Mouse (Mus musculus) liver, embryonic 13.5 days (tissue): ENCODE measurements around the gene Tdrd1. TPM values are rescaled to one million over a fixed set of nuclear protein-coding genes. Genes with fewer than 3 reads are reported as not detected.

ENCODE experiments used
- ATAC-seq: fragments of 200-750 bp; cut with Nextera tagmentation; 2 replicates; pipeline ENCODE4 v1.8.0; 2017; ENCODE audit warnings: low read depth, mild to moderate bottlenecking, moderate number of reproducible peaks, moderate library complexity
- DNase-seq: peaks from one replicate; pipeline ENCODE4 v3.0.0; 2022
- H3K27ac ChIP-seq: fragments of 300-500 bp; sonication (generic); 2 replicates; pipeline ENCODE4 v1.5.1; 2015; ENCODE audit warnings: moderate library complexity, mild to moderate bottlenecking, inconsistent platforms
- H3K27me3 ChIP-seq: fragments of 300-500 bp; sonication (generic); 2 replicates; pipeline ENCODE4 v1.6.1; 2015; ENCODE audit warnings: mild to moderate bottlenecking, inconsistent platforms
- H3K36me3 ChIP-seq: fragments of 300-500 bp; sonication (generic); 2 replicates; pipeline ENCODE4 v1.6.1; 2015; ENCODE audit warnings: mild to moderate bottlenecking, inconsistent platforms
- H3K4me1 ChIP-seq: fragments of 300-500 bp; sonication (generic); replicated peaks from 2 replicates; pipeline ENCODE4 v1.6.1; 2015; ENCODE audit warnings: inconsistent platforms
- H3K4me2 ChIP-seq: fragments of 300-500 bp; sonication (generic); 2 replicates; pipeline ENCODE4 v1.6.1; 2015; ENCODE audit warnings: inconsistent platforms, mild to moderate bottlenecking, moderate library complexity
- H3K4me3 ChIP-seq: fragments of 300-500 bp; sonication (generic); replicated peaks from 2 replicates; pipeline ENCODE4 v1.5.1; 2015; ENCODE audit warnings: mild to moderate bottlenecking, inconsistent platforms
- H3K9ac ChIP-seq: fragments of 300-500 bp; sonication (generic); 2 replicates; pipeline ENCODE4 v1.6.1; 2015; ENCODE audit warnings: mild to moderate bottlenecking, inconsistent platforms
- H3K9me3 ChIP-seq: fragments of 300-500 bp; sonication (generic); replicated peaks from 2 replicates; pipeline ENCODE4 v1.6.1; 2016; ENCODE audit warnings: inconsistent platforms
- WGBS: fragments of 180-500 bp; shearing (Covaris S2); methylation state at CpG from one replicate; pipeline ENCODE4 v1.1.7; 2015; ENCODE audit not compliant: insufficient replicate concordance; 5-methylcytosine and 5-hydroxymethylcytosine counted together
- polyA plus RNA-seq: library from polyadenylated mRNA; unstranded; fragments of >200 nt; fragmentation: Nextera tagmentation; extraction: Ambion mirVana; gene quantifications from 2 replicates; pipeline ENCODE4 v1.2.1, GENCODE M21; 2015

The Tdrd1 gene
- polyA plus RNA-seq, 1 experiment from 2014 or later = 0.09 TPM

- Histone ChIP-seq H3K4me2 (no peak overlapping the region), H3K4me3 (no peak overlapping the region), H3K36me3 (no peaks in the 10 kb centered on the region), H3K27me3 (0 out of 2 replicates have a peak, but pooled peaks cover under 1% of the 10 kb centered on the region), H3K4me1 (no peaks in the 10 kb centered on the region), H3K9me3 (no peaks in the 10 kb centered on the region), H3K27ac (no peak overlapping the region), H3K9ac (no peak overlapping the region)
- no peak for ATAC-seq
- DNase-seq = no peak
- WGBS = 69% methylated on average over 5 of the region's 5 CpGs
These were observed 62.6 kb downstream of the Tdrd1 start for GRCm38 (mm10) chr19:56888654-56889053.

GRCm38 (mm10) chr19:56891438-56891837 lies 65.4 kb downstream of the Tdrd1 start:
- Histone ChIP-seq H3K36me3 (no peaks in the 10 kb centered on the region), H3K4me1 (no peaks in the 10 kb centered on the region), H3K4me3 (no peak overlapping the region), H3K9me3 (no peaks in the 10 kb centered on the region), H3K27ac (no peak overlapping the region), H3K9ac (no peak overlapping the region), H3K4me2 (no peak overlapping the region), H3K27me3 (no peaks in the 10 kb centered on the region)
- DNase-seq = no peak
- 43% methylated on average over 2 of the region's 2 CpGs for WGBS
- ATAC-seq = no peak

GRCm38 (mm10) chr19:56892586-56892985 lies 66.6 kb downstream of the Tdrd1 start:
- Histone ChIP-seq H3K4me2 (no peak overlapping the region), H3K36me3 (no peaks in the 10 kb centered on the region), H3K9ac (no peak overlapping the region), H3K27me3 (no peaks in the 10 kb centered on the region), H3K4me1 (no peaks in the 10 kb centered on the region), H3K9me3 (no peaks in the 10 kb centered on the region), H3K4me3 (no peak overlapping the region), H3K27ac (no peak overlapping the region)
- 64% methylated on average over 5 of the region's 5 CpGs for WGBS
- ATAC-seq (no peak), DNase-seq (no peak)

- Histone ChIP-seq H3K4me3 (no peak overlapping the region), H3K9ac (no peak overlapping the region), H3K4me2 (no peak overlapping the region), H3K4me1 (no peaks in the 10 kb centered on the region), H3K27ac (no peak overlapping the region), H3K9me3 (no peaks in the 10 kb centered on the region), H3K27me3 (no peaks in the 10 kb centered on the region), H3K36me3 (no peaks in the 10 kb centered on the region)
- no peak for ATAC-seq
- DNase-seq = no peak
- 55% methylated on average over 5 of the region's 5 CpGs for WGBS
These were observed 67.3 kb downstream of the Tdrd1 start for GRCm38 (mm10) chr19:56893326-56893725.

GRCm38 (mm10) chr19:56897654-56898053 lies 71.6 kb downstream of the Tdrd1 start:
- H3K4me3 ChIP-seq = no peak overlapping the region
- whole genome bisulfite sequencing = 78% methylated on average over 16 of the region's 16 CpGs

GRCm38 (mm10) chr19:56904095-56904494 lies 78.1 kb downstream of the Tdrd1 start:
- 31% methylated on average over 3 of the region's 3 CpGs for WGBS
- H3K4me1 ChIP-seq = no peaks in the 10 kb centered on the region
- H3K4me3 ChIP-seq = no peak overlapping the region
- no peaks in the 10 kb centered on the region for H3K9me3 ChIP-seq
- no peak for ATAC-seq
- no peak overlapping the region for H3K4me2 ChIP-seq
- H3K27me3 ChIP-seq = no peaks in the 10 kb centered on the region
- DNase-seq = no peak
- H3K9ac ChIP-seq = no peak overlapping the region
- no peaks in the 10 kb centered on the region for H3K36me3 ChIP-seq
- H3K27ac ChIP-seq = no peak overlapping the region

More at GRCm38 (mm10) chr19:56897654-56898053, 71.6 kb downstream of the Tdrd1 start:
- Histone ChIP-seq H3K4me1 (no peaks in the 10 kb centered on the region), H3K4me2 (no peak overlapping the region), H3K9ac (no peak overlapping the region), H3K36me3 (no peaks in the 10 kb centered on the region), H3K27ac (no peak overlapping the region), H3K27me3 (no peaks in the 10 kb centered on the region), H3K9me3 (no peaks in the 10 kb centered on the region)
- DNase-seq (no peak), ATAC-seq (no peak)

GRCm38 (mm10) chr19:56905395-56905794 lies 79.4 kb downstream of the Tdrd1 start:
- H3K4me3 ChIP-seq = no peak overlapping the region
- H3K4me2 ChIP-seq = no peak overlapping the region
- H3K9me3 ChIP-seq = no peaks in the 10 kb centered on the region
- no peak for ATAC-seq
- no peaks in the 10 kb centered on the region for H3K36me3 ChIP-seq
- no peak overlapping the region for H3K27ac ChIP-seq
- no peaks in the 10 kb centered on the region for H3K27me3 ChIP-seq
- no peaks in the 10 kb centered on the region for H3K4me1 ChIP-seq
- H3K9ac ChIP-seq = no peak overlapping the region
- 71% methylated on average over 7 of the region's 7 CpGs for WGBS
- DNase-seq = no peak

GRCm38 (mm10) chr19:56907850-56908249 lies 81.8 kb downstream of the Tdrd1 start:
- 27% methylated on average over 3 of the region's 3 CpGs for WGBS
- DNase-seq (no peak), ATAC-seq (no peak)
- no peak overlapping the region for H3K4me3 ChIP-seq
- H3K27ac ChIP-seq = no peak overlapping the region
- H3K4me1 ChIP-seq = no peaks in the 10 kb centered on the region
- no peaks in the 10 kb centered on the region for H3K9me3 ChIP-seq
- no peaks in the 10 kb centered on the region for H3K27me3 ChIP-seq
- no peaks in the 10 kb centered on the region for H3K36me3 ChIP-seq
- no peak overlapping the region for H3K4me2 ChIP-seq
- no peak overlapping the region for H3K9ac ChIP-seq

GRCm38 (mm10) chr19:56908472-56909270 lies 82.7 kb downstream of the Tdrd1 start:
- 58% methylated on average over 17 of the region's 17 CpGs for WGBS
- Histone ChIP-seq H3K9me3 (no peaks in the 10 kb centered on the region), H3K4me3 (no peak overlapping the region), H3K27ac (no peak overlapping the region), H3K9ac (no peak overlapping the region), H3K4me1 (no peaks in the 10 kb centered on the region), H3K4me2 (no peak overlapping the region), H3K36me3 (no peaks in the 10 kb centered on the region), H3K27me3 (no peaks in the 10 kb centered on the region)
- ATAC-seq (no peak), DNase-seq (no peak)

GRCm38 (mm10) chr19:56910561-56910960 lies 84.6 kb downstream of the Tdrd1 start:
- Histone ChIP-seq H3K27me3 (no peaks in the 10 kb centered on the region), H3K4me1 (no peaks in the 10 kb centered on the region), H3K36me3 (no peaks in the 10 kb centered on the region), H3K9ac (no peak overlapping the region), H3K4me2 (no peak overlapping the region), H3K9me3 (no peaks in the 10 kb centered on the region), H3K4me3 (no peak overlapping the region), H3K27ac (no peak overlapping the region)
- DNase-seq (no peak), ATAC-seq (no peak)
- 55% methylated on average over 11 of the region's 11 CpGs for WGBS

GRCm38 (mm10) chr19:56913761-56914160 lies 87.8 kb downstream of the Tdrd1 start:
- Histone ChIP-seq H3K4me2 (no peak overlapping the region), H3K4me3 (no peak overlapping the region), H3K9ac (no peak overlapping the region), H3K4me1 (no peaks in the 10 kb centered on the region), H3K27ac (no peak overlapping the region), H3K27me3 (no peaks in the 10 kb centered on the region), H3K9me3 (no peaks in the 10 kb centered on the region), H3K36me3 (no peaks in the 10 kb centered on the region)
- DNase-seq (no peak), ATAC-seq (no peak)
- 60% methylated on average over 4 of the region's 4 CpGs for WGBS

- Histone ChIP-seq H3K27me3 (no peaks in the 10 kb centered on the region), H3K4me1 (no peaks in the 10 kb centered on the region), H3K27ac (no peak overlapping the region), H3K36me3 (no peaks in the 10 kb centered on the region), H3K4me2 (no peak overlapping the region), H3K9me3 (no peaks in the 10 kb centered on the region), H3K4me3 (no peak overlapping the region), H3K9ac (no peak overlapping the region)
- 79% methylated on average over 3 of the region's 3 CpGs for WGBS
- ATAC-seq (no peak), DNase-seq (no peak)
These were observed 88.6 kb downstream of the Tdrd1 start for GRCm38 (mm10) chr19:56914658-56915057.
